Mouse (Mus musculus) B cell, adult 2 months (primary cell): ENCODE measurements around the gene Agap3.
A peak's percentile ranks its signal among the peaks of the same experiment; 100 is the strongest.

Source experiments
- DNase-seq, 2 experiments: peaks; one replicate each; pipeline ENCODE4 v3.0.0; 2022

Gene Agap3

DNA sequence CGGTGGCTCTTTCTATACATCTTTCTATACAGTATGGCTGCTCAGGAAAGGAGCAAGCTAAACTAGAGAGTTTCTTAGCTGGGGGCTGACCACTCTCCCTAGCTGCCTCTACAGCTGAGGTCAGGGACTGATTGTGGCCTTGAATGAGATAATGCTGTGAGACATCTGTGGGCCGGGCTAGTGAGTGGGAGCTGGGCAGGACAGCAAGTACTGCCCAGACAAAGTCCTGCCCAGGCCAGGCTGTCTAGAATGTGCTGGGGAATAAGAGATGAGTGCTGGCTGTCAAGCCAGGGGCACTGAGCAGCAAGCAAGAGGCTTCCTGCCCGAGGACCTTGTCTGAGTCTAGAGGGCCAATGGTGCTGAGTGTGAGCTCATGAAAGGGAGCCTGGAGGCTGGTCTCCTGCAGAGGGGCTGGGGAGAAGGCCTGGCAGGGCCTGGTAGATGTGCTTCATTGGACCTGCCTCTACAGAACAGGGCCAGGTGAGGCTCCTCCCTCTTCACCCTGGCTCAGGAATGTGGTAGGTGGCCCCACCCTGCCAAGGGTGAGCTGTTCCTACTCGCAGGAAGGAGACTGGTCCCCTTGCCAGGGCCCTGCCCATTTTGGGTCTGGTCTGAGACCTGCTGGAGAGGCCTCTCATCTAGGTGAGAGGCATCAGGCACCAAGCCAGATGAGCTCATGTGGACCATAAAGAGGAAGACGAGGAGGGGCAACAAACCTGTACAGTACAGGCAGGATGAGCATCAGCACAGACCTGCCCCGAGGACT is 23.7 kb downstream of the Agap3 start:
- DNase-seq, result no peak

DNA sequence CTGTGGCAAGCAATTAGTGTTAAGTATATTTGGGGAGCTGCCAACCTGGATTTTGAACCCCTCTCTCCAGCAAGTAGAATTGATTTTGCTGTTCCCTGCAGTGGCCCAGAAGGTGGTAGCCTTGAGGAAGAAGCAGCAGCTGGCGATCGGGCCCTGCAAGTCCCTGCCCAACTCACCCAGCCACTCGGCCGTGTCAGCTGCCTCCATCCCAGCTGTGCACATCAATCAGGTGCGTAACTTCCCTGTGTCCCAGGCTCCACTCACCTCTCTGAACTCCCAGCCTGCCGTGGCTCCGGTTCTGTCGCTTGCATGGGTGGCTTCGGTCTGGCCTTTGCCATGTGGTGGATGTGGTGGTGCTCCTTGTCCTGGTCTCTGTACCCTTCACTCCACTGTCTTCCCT is 25.9 kb downstream of the Agap3 start:
- no peak for DNase-seq

DNA sequence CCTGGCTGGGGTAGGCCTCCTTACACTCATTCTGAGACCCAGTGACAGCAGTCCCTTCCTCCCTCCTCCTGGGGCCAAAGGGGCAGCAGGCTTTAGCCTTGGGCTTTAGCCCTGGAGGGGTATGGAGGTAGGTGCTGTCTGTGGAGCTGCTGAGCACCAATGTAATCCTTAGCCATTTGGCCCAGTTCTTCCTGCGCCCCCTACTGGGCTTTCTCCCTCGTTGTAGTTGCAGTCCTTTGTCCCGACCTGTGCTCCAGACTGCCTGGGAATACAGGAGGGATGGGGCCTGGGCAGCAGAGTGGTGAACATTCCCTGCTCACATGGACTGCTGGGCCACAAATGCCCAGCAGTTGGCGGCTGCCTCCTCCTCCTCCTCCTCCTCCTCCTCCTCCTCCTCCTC is 29.7 kb downstream of the Agap3 start:
- DNase-seq, result peak; percentile 42 to 45

DNA sequence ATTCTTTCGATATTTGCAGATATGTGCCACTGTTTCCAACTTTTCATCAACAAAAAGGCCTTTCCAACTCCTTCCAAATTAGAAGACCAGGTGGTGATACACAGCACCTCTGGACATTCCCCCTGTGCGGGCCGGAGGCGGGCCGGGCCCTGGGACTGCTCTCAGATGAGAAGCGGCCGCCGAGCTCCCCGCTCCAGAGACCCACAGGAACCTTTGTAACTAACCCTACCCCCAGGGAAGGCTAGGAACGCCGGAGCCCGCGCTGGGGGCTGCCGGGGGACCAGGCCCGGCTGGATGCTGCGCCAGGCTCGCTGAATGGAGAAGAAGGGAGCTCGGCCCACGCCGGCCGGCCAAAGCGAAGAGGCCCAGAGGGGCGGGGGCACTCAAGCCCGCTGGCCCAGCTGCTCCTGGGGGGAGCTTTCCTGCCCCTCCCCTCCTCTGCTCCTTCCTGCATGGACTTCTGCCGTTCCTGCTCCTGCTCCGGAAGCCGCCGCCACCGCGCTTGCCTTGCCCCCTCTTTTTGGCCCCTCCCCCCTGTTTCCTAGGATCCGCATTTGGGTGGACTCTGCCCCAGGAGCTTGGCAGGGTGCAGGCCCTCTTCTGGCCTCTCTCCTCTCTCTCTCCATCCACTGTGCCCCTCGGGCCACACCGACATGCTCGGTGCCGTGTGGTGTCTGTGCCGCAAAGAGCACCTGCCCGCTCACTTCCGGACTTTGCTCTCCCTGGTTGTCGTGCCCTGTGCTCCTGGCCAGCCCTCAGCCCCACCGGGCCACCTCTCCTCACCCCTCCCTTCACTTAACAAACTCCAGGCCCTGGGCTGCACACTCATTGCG is 30.5 kb downstream of the Agap3 start:
- DNase-seq, result no peak

DNA sequence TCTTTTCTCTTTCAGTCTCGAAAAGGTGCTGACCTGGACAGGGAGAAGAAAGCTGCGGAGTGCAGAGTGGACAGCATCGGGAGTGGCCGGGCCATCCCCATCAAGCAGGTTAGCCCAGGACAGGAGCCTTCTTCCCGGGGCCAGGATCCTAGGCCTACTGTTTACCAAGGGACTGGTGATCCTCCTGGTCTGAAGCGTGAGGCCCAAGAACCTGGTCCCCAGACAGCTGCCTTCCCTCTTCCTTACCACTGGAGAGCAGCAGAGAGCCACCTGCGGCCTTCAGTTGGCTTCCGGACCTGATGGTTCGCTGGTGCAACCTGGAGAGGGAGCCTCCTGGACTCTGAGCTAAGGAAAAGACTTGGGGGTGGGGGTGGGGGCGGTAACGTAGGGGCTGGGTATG is 31.3 kb downstream of the Agap3 start:
- DNase-seq, result peak; percentile 31 to 38

DNA sequence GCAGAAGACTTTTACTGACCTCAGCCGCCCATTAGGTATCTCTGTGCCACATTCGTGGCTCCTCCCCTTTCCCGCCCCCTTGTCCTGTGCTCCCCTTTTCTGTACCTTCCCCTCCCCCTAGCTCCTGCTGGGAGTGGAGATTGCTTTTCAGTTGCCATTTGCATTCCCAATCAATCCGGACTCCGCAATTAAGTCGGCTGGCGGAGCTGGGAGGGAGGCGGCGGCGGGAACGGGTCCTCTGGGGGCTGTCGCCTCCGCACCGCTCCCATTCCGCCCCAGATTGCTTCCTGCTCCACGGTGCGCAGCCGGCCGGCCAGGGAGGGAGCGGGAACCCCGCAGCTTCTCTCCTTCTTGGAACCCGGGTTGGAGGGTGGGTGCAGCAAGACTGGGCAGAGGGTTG is 33.0 kb downstream of the Agap3 start:
- DNase-seq, result no peak

DNA sequence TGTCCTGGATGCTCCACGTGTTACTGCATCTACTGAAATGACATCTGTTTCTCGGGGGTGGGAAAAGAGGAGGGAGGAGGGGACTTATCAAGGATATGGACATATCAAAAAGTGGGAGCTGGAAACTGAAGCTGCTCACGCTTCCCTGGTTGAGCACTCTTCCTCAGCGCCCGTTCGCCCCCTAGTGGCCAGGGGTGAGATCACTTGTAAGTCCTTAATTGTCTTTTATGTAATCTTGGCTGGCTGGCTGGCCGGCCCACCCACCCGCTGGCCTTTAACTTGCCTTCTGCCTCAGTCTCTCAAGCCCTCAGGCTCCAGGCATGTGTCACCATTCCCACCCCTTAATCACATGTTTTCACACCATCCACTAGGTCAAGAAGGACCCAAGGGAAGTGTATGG is 34.1 kb downstream of the Agap3 start:
- peak; percentile 84 to 85 for DNase-seq

DNA sequence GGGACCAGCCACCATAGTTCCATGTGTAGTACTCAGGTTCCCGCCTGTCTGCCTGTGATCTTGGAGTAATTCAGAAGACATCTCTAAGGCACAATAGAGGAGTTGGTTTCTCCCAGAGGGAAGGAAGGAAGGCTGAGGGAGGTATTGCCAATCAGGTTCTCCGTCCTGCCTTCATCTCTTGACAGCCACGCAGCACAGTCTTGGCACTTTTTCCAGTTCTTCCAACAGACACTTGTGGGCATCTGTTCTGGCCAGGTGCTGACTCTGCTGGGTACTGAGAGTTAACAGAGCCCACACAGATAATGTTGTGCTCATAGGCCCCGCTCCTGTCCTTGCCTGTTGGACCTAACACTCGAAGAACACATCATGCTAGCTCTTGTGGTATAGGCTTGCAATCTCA is 34.8 kb downstream of the Agap3 start:
- DNase-seq, result no peak

DNA sequence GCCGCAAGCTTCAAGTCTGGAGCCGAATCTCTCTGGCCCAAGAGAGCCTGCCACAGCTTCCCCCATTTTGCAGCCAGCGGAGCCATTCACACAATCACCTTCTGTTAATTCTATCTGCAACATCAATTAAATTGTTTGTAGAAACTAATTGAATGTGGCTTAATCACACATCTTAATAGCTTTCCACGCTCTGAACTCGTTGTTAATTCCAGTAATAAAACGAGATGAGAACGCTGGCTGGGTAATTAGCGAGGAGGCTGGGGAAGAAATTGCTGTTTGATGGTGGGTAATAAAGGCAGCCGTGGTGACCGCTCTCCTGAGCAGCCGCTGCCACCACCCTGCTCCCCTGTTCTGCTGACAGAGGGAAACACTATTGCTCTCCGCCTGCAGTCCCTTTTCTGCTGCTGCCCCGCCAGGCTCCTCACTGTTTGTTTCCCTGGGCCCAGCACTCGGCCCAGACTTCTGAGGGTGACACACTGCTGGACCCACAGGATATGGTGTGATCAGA is 38.5 kb downstream of the Agap3 start:
- DNase-seq, result no peak

DNA sequence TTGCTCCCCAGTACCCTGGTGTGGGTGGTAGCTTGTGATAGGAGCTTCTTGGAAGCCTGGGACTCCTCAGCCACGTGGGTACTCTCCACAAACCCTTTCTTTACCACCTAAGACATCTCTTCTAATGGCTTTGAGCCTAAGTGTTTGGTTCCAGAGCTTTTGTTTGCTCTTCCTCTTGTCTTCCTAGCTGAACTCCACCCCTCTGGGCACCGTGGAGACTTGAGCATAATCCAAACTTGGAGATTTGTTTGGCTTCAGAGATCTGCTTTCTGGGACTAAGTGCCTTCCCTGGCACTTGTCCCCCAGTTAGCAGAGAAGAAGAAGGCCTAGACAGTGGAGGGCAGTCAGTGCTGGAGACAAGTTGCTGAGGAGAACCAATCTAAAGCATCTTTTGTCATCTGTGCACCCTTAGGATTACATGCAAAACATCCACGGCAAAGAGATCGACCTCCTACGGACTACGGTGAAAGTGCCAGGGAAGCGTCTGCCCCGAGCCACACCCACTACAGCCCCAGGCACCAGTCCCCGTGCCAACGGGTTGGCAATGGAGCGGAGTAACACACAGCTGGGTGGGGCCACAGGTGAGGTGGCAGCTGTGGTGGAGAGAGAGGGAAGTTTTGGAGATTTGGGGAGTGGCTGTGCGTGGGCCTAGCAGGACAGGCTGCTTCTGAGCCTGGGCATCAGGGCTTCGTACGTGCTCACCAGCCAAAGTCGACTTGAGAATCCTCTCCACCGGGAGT is 40.7 kb downstream of the Agap3 start:
- no peak for DNase-seq

DNA sequence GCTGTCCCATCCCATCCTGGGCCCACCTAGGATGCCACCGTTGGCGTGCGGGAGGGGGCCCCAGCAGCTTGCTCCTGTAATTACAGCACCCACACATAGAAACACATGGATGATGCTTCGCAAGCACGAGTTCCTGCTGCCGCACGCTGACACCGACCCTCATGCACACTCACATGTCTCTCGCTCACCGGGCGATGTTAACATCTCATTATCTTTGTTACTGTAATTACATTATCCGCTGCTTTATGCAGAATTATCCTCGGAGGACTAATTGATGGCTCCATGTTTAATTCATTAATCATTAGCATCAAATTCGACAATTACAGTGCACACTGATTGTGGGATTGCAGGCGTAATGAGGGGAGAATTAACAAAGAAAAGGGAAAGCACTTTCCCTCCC is 43.0 kb downstream of the Agap3 start:
- DNase-seq, result no peak

DNA sequence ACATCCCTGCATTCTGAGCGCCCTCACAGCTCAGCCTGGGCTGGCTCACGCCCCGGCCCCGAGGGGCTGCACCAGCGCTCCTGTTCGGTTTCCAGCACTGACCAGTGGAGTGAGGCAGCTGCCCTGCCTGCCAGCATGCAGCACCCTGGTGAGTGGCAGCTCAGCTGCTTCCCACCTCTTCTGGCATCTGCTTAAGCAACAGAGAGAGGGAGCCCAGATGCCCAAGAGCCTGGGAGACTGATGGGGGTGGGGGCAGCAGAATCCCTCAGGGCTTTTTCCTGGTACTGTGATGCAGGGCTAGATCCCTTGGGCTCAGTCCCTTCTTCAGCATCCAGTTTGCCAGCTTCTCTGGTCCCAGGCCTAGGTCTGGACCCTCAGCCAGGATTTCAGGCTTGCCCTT is 44.8 kb downstream of the Agap3 start:
- no peak for DNase-seq

DNA sequence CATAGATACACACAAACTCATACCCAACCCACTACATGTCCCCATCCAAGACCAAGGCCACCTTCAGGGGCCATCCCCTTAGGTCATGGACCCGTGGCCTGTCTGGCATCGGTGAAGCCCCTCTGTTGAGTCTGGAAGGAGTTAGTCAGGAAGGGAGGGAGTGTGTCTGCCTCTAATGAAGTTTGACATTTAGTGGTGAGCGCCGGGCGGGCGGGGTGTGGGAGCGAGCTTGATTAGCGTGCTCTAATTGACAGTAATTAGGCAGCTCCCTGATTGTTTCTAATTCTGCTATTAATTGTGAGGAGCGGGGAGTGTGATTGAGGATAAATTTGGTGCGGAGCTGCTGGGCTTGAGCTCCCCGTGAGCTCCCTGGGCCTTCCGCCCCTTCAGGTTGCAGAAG is 45.5 kb downstream of the Agap3 start:
- no peak for DNase-seq

DNA sequence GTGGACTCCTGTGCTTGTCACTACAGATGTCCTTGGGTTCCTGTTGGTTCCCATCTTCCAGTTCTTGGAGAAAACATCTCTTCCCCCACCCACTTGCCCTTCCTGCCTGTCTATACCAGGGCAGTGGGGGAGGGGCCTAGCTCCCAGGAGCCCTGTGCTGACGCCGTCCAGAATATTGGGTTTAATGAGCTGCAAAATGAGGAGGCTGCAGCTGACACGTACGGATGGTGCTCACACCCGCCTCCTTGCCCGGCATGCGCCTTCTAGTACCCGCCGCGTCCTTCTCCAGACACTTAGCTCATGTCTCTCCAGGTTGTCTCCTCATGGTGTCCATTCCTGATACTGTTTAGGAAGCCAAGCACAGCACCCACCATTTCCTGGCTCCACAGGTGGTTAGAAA is 47.1 kb downstream of the Agap3 start:
- no peak for DNase-seq

DNA sequence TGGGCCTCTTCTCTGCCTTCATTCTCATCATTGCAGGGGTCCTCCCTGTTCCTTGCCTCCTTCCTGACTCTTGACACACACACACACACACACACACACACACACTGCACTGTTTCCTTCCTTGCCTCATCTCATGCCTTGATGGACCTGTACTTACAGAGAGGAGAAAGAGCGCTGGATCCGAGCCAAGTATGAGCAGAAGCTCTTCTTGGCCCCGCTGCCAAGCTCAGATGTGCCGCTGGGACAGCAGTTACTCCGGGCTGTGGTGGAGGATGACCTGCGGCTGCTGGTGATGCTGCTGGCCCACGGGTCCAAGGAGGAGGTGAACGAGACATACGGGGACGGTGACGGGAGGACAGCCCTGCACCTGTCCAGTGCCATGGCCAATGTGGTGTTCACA is 48.9 kb downstream of the Agap3 start:
- DNase-seq, result no peak

DNA sequence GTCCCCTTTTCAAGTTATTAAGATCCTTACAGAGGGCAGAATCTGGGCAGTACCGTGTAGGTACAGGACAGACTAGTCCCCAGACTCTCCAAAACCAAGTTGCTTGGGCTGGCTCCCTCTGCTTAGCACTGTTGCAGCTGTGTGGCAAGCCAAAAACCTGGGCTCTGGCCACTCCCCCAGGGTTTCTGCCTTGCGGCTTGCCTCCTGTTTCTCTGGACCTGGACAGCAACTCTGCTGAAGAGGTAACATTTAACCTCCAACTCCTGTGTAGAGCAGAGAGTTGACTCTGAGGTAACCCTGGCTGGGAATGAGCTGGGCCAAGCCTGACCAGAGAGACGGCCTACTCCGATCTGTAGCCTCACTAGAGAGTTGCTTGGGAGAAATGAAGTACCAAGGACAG is 50.8 kb downstream of the Agap3 start:
- no peak for DNase-seq

DNA sequence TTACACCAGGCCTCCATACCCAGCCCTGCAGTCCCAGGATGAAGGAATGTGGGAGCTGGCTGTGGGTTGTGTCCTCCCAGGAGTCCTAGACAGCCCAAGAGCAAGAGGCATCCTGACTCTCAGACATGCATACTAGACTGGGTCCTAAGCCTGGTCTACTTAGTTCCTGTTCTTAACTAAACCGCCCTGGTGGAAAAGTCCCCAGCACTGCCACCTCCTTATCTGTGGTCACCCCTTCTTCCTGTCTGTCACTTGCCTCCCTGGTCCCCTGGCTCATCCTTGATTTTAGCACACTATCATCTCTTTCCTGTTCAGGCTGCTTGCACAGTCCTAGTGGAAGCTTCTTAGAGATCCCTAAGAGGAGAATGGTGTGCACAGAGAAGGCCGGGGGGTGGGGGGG is 53.5 kb downstream of the Agap3 start:
- DNase-seq, result no peak

DNA sequence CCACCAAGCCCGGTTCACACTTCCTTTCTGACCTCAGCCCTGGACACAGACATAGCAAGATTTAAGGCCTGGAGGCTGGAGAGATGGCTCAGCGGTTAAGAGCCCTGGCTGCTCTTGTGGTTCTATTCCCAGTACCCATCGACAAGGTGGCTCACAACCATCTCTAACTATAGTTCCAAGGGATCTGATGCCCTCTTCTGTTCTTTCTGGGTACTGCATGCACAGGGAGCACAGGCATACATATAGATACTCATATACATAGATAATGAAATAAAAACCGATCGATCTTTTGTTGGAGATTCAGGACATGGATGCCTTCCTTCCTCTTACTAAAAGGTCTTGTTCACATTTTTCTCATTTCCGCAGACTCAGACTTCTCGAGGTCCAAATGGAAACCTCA is 56.4 kb downstream of the Agap3 start:
- no peak for DNase-seq

DNA sequence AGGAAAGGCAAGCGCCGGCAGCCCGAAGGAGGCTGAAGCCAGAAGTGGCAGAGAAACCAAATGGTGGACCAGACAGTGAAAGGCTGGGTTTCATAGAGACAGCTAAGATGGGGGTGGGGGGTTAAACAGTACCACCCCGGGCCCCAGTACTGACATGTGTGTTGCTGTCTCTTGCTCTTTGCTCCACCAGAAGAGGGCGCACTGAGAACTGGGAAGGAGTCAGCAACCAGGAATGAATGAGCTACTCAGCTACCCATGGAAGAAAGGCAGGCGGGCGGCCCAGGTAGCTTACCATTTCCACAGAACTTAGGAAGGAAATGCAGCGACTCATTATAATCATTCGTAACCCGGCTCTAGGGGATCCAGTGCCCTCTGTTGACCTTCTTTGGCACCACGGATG is 58.7 kb downstream of the Agap3 start:
- DNase-seq, result peak; percentile 37 to 44

DNA sequence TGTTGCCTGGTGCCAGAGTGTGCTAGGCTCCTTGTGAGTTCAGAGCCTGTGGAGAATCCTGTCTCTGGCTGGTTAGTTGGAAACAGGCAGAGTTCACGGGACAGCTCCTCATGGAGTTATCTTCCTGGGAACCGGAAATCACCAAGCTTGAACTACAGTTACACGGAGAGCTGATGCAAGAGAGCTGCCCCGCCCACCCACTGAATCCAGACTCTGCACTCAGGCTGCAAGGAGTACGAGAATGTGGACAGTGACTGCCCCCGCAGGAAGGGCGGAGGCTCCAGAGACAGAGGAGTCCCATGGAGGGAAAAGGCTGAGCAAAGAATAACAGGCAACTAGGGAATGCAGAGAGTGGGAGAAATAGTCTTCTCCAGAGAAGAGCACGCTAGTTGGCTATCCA is 60.3 kb downstream of the Agap3 start:
- DNase-seq, result no peak

DNA sequence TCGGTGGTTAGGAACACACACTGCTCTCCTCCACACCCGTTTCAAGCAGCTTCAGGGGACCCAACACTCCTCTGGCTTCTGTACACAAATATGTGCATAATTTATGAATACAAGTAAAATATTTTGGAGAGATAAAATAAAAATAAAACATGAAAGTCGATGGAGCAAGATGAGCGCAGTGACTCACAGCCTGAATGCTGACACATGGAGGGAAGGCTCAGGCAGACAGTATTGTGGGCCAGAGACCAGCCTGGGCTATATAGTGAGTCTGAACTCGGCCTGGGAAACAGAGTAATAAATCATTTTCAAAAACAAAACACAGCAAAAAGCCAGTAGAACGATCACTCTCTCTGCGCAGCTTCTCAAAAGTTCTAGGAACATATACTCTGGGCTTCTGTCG is 69.4 kb downstream of the Agap3 start:
- DNase-seq, result no peak

DNA sequence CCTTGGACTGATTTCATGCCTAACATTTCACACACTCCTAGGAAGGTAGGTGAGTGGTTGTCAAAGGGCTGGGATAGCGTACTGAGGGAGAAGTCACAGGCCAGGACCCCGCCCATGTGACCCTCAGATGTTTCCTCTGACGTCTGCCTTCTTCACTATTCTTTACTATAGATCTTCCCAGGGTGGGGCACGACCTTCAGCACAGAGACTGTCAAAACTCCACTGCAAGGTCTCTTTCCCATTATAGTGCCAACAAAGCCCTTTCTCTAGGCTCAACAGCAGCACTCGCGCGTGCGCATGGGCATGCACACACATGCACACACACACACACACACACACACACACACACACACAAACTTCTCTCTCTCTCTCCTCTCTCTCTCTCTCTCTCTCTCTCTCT is 71.8 kb downstream of the Agap3 start:
- DNase-seq, result no peak

DNA sequence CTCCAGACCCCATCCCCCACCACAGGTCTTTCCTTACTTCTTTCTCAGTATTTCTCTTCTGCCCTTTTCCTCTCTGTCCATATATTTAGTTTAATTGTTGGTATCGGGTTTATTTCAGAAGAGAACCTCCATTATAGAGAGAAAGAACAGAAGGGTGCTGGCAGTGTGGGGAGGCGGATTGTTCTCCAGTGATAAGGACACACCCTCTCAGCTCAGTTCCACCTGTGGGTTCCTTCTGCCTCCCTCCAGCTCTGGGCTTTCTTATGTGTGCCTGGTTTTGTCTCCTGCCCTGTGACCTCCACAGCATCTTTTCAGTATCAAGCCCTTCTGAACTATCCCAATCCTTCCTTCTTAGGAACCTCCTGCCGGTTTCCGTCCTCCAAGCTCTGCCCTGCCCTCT is 72.5 kb downstream of the Agap3 start:
- DNase-seq, result no peak
